Mouse (Mus musculus) kidney, embryonic 14.5 days (tissue): ENCODE measurements around the gene Nxph2. TPM values are rescaled to one million over a fixed set of nuclear protein-coding genes. Genes with fewer than 3 reads are reported as not detected.
A peak's percentile ranks its signal among the peaks of the same experiment; 100 is the strongest.
"Not testable (repeated sequence)": the region's sequence is repeated elsewhere in the genome, so short reads cannot be mapped to it uniquely, and the experiment has no call there.

Experiments
- ATAC-seq: fragments of 200-750 bp; cut with Nextera tagmentation; 2 replicates; pipeline ENCODE4 v1.8.0; 2017; ENCODE audit warnings: moderate number of reproducible peaks, mild to moderate bottlenecking, moderate TSS enrichment, moderate library complexity; ENCODE audit not compliant: low FRiP score, low TSS enrichment
- H3K27ac ChIP-seq: fragments of 300-500 bp; sonication (generic); 2 replicates; pipeline ENCODE4 v1.5.1; 2014; ENCODE audit warnings: low read depth, mild to moderate bottlenecking, low read length, moderate library complexity, mixed read lengths
- H3K27me3 ChIP-seq: fragments of 300-500 bp; sonication (generic); 2 replicates; pipeline ENCODE4 v1.6.1; 2014; ENCODE audit warnings: mild to moderate bottlenecking, low read length; ENCODE audit not compliant: control insufficient read depth, insufficient read depth
- H3K36me3 ChIP-seq: fragments of 300-500 bp; sonication (generic); 2 replicates; pipeline ENCODE4 v1.6.1; 2014; ENCODE audit warnings: low read length, mixed read lengths; ENCODE audit not compliant: control insufficient read depth, insufficient read depth
- H3K4me1 ChIP-seq: fragments of 300-500 bp; sonication (generic); 2 replicates; pipeline ENCODE4 v1.6.1; 2014; ENCODE audit warnings: low read length, mixed read lengths; ENCODE audit not compliant: control insufficient read depth, insufficient read depth
- H3K4me2 ChIP-seq: fragments of 300-500 bp; sonication (generic); replicated peaks from 2 replicates; pipeline ENCODE4 v1.6.1; 2014; ENCODE audit warnings: low read depth, mild to moderate bottlenecking, low read length
- H3K4me3 ChIP-seq: fragments of 300-500 bp; sonication (generic); 2 replicates; pipeline ENCODE4 v1.5.1; 2014; ENCODE audit warnings: mild to moderate bottlenecking, low read length
- H3K9ac ChIP-seq: fragments of 300-500 bp; sonication (generic); 2 replicates; pipeline ENCODE4 v1.6.1; 2014; ENCODE audit warnings: low read depth, mild to moderate bottlenecking, low read length, moderate library complexity
- H3K9me3 ChIP-seq: fragments of 300-500 bp; sonication (generic); 2 replicates; pipeline ENCODE4 v1.6.1; 2016; ENCODE audit warnings: low read length; ENCODE audit not compliant: control insufficient read depth
- WGBS: fragments of 180-500 bp; shearing (Covaris S2); extraction: QIAGEN DNeasy Blood & Tissue Kit; methylation state at CpG from one replicate; pipeline ENCODE4 v1.1.7; 2014; 5-methylcytosine and 5-hydroxymethylcytosine counted together
- polyA plus RNA-seq: library from polyadenylated mRNA; unstranded; fragments of >200 nt; fragmentation: Nextera tagmentation; extraction: Ambion mirVana; gene quantifications from 2 replicates; pipeline ENCODE4 v1.2.1, GENCODE M21; 2014

Nxph2 gene
- not detected in 2 replicates for polyA plus RNA-seq

DNA sequence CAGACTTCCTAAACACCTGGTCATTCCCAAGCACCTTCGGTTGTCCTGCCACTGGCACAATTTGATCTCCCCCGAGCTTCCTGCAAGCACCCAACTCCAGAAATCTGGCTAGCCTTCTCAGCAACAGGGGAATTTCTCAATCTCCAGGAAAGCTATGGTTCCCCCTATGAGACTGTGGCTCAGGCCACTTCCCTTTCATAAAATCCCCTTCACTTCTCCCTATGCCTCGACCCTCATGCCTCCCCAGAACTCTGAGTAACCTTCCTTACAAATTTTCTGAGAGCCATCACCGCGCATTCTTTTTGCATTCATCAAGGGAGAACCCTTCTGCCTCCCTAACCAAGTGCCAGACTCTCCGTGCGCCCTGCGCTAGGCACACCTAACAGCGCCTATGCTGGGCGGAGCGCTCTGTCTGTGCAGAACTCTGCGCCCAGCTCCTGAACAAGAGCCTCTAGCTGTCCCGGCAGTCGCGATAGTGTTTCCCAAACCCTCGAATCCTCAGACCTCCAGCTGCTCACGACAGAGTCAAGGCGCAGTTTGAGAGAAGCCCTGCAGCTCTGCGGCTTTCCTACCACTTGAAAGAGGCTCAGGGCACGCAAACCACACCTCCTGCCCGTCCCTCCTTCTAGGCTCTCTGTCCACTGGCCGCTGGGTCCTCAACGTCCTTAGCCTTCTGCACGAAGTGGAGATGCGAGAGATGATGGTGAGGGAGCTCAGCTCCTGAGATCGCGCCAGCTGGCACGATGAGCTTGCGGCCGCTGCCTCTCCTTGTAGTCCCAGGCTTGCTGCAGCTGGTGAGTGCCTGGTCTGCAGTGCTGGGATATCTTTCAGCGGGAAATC, at the start of gene Nxph2:
Nxph2 (plus strand) TSS at position 501 of the 840 bp plus-strand sequence.
- no peaks in the 10 kb centered on the region for H3K36me3 ChIP-seq
- H3K4me1 ChIP-seq = no peaks in the 10 kb centered on the region
- peaks cover 12% of the 10 kb centered on the region for H3K27me3 ChIP-seq
- peak within 1 kb of the TSS; percentile 36 for H3K4me2 ChIP-seq
- WGBS = 3% methylated on average over 31 of the region's 31 CpGs
- H3K4me3 ChIP-seq = peak within 1 kb of the TSS; percentile 24
- H3K9me3 ChIP-seq = no peaks in the 10 kb centered on the region
- no peak within 1 kb of the TSS for H3K27ac ChIP-seq
- ATAC-seq = no peak
- H3K9ac ChIP-seq = no peak within 1 kb of the TSS

DNA sequence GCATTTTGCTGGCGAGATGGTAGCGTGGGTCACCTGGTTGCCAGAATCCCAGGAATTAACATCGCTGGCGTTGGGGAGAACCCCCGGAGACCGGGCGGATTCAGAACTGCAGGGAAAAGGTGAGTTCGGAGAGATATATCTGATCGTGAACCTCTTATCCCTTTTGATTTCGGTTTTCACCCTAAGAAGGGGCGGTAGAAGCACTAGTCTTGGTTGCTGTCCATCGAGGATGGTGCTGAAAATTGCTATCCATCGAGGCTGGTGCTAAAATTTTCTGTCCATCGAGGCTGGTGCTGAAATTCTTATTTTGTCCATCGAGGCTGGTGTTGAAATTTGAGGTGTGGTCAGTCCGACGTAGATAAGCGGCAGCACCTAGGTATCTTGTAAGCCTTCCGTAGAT, 30.1 kb upstream of the Nxph2 start:
- not testable (repeated sequence) for ATAC-seq
- WGBS = 53% methylated on average over 19 of the region's 19 CpGs

DNA sequence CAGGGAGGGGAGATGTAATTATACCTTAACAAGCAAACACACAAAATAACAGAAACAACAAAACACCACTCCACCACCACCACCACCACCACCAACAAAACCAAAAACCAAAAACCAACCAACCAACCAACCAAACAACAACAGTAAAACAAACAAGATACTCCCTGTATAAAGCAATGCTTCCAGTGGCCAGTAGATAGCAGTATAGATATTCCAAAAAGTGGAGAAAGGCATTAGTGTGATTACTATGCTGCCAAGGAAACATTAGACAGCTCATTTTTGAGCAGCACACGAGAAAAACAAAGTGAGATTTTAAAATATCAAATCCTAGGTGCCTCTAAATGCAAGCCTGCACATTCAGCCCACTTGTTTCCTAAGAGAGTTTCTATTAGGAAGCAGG, 6.2 kb upstream of the Nxph2 start:
- Histone ChIP-seq H3K4me1 (no peaks in the 10 kb centered on the region), H3K4me3 (no peak overlapping the region), H3K36me3 (no peaks in the 10 kb centered on the region), H3K27ac (no peak overlapping the region), H3K9ac (no peak overlapping the region), H3K4me2 (no peak overlapping the region), H3K27me3 (no peaks in the 10 kb centered on the region), H3K9me3 (no peaks in the 10 kb centered on the region)
- WGBS = 8% methylated on average over 1 of the region's 1 CpGs
- ATAC-seq = no peak

More for the DNA sequence above, 30.1 kb upstream of the Nxph2 start:
- not testable (repeated sequence) for H3K4me2 ChIP-seq, H3K9me3 ChIP-seq, H3K27me3 ChIP-seq, H3K9ac ChIP-seq, H3K4me1 ChIP-seq, H3K4me3 ChIP-seq, H3K27ac ChIP-seq, H3K36me3 ChIP-seq

Other genes with a start within 250 kb of the Nxph2 start
- 9.1 and 15.7 TPM in 2 replicates for gene Mastl, start 165.2 kb upstream of the Nxph2 start, polyA plus RNA-seq
- 78.9 and 90.4 TPM in 2 replicates for gene Yme1l1, start 164.9 kb upstream of the Nxph2 start, polyA plus RNA-seq
- gene 4931423N10Rik, start 113.8 kb upstream of the Nxph2 start, polyA plus RNA-seq = not detected in 2 replicates